Mouse (Mus musculus) lung, postnatal 4 days (tissue): ENCODE measurements around the gene Cct3.
"Not testable (repeated sequence)": the region's sequence is repeated elsewhere in the genome, so short reads cannot be mapped to it uniquely, and the experiment has no call there.

Source experiments
- DNase-seq, 2 experiments: peaks; one replicate each; pipeline ENCODE4 v3.0.0; 2021

Gene Cct3

DNA sequence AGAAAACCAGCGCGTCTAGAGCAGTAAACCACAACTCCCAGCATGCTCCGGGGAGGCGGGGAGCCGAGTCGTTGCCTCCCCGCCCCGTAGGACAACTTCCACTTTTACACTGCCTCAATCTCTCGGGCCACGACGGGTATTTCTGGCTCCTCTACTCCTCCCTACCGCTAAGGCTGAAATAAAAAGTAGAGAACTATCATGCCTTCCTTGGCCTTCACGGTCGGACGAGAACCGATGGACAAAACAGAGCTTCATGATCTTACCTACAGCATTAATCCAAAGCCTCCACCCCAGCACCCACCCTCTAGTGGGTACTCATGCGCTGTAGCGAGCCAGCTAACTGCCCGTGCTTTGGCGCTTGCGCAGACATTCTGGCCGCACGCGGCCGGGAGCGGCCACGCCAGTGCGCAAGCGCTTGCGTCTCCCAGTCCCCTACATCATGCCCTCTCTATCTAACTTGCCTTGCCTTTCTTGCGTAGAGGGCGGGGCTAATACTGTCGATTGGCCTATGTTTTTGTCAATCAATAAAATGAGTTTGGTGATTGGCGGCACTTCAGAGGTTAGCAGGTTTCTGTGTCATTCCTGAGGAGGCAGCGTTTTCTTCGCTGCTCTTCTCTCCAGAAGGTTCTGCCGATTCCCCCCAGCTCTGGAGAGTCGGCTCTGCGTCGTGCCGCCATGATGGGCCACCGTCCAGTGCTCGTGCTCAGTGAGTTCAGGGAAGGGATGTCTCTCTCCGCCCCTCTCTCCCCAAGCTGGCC is at the start of gene Cct3, which contains the start of gene Tsacc:
Gene Cct3 (plus strand): TSS at position 556 of the 758 bp plus-strand sequence.
Gene Tsacc (minus strand): TSS at position 439 of the 758 bp plus-strand sequence.
- peak; percentile 97 to 98 for DNase-seq

DNA sequence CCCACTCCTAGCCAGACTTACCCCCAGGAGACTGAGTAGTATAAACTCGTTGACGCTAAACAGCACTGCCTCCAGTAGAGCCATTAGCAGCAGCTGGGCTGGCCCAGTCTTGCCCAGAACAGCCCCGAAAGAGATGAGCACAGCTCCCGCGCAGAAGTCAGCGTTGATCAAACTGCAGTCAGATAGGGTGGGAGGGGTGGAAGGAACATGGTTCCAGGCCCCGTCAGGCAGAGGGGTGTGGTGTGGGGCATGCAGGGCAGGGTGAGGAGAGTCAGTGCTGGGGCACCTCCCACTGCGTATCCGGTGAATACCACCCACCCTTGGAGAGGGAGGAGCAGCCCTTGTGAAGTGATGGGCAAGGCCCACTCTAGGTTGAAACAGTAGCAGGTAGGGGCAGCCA is 49.2 kb upstream of the Cct3 start:
- no peak for DNase-seq

DNA sequence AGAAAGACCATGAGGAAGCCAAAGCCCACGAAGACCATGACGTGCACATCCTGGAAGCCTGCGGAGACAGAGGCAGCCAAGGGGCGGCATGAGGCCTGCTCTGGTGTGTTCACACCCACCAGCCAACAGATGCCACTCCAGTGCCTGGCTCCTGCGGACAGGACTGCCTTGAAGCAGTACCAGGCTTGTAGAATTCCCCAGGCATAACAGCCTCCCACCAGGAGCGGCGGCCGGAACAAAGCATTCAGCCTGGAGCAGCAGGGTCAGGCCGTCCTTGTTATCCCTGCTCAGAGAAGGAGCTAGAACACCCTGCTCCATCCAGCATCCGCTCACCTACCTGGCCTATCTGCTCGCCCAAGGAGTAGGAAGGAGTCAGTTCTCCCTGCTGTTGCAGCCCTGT is 48.5 kb upstream of the Cct3 start:
- no peak for DNase-seq

DNA sequence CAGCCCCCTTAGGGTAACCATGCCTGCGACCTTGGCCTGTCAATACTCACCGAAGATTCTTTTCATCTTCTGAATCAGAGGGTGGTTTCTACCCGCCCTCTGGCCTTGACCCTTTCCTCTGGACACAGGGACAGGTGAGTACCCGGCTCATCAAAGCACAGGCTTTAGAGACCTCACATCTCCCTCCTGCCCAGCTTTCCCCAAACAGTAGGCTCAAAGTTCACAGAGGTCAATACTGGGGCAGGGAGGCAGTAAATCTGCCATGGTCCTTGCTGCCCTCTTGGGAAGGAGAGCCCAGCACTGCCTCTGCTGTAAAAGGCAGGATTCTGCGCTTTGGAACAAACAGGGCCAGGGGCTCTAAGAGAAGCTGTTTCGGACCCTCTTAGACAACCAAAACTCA is 44.2 kb upstream of the Cct3 start:
- no peak for DNase-seq

DNA sequence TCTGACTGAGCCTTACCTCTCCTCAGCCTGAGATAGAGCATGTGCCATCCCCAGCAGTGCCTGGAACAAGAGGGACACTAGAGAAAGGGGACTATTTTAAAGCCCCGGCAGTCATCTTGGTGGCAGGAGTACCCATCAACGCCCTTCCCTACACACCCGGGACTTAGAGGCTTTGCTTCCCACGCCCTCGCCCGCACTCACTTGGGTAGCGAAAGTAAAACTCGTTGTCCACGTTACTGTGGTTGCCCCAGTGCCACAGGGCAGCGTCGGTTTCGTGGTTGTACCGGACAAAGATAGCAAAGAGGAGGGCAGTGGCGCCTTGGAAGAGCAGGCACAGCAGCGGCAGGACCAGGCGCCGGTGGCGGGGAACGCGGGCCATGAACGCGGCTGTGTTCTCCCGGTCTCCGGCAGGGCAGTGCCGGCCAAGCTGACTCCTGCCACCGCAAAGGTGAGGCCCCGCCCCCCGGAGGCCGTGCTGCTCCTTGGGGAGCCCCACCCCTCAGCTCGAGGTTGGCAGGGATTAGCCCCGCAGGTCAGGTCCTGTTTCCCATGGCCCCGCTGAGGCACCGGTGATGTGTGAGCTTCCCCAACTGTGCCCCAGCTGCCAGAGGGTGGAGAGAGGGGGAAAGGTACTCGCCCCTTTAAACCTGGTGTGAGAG is 42.5 kb upstream of the Cct3 start, which contains the start of gene Rhbg:
Gene Rhbg (minus strand): TSS at position 442 of the 659 bp plus-strand sequence.
- DNase-seq: peak; percentile 74 to 77

DNA sequence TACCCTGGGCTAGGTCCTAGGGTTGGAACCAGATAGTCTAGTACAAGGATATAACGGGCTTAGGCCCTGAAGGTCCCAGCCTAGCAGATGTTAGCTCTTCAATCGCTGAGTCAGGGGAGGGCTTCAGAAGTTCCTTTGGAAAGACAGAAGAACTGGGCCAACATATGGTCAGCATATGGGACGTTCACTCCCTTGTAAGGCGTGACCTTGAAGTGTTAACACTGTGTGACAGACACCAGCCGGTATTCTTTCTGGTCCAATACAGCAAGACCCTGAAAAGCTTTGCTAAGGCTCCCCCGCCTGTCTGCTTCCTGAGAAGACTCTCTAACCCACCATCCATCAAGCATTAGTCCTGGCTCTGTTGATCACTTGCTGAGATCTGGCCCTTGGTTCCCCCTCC is 41.0 kb upstream of the Cct3 start:
- no peak for DNase-seq

DNA sequence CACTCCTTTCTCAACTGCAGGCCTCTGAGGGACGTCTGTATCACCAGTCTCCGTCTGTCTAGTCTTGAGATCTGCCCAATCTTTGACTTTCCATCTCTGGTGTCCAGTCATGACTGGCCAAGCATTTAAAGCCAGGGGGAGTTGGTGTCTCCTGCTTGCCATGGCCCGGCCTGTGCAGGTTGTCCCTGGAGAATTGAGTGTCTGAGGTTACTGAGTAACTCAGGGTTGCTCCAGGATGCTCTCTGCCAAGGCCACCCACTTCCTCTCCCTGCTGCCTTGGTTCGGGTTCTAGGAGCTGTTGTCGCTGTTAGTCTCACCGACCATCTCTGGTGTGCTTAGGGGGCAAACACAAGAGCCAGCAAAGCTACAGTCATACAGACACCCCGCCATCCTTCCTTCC is 40.5 kb upstream of the Cct3 start:
- DNase-seq: no peak

DNA sequence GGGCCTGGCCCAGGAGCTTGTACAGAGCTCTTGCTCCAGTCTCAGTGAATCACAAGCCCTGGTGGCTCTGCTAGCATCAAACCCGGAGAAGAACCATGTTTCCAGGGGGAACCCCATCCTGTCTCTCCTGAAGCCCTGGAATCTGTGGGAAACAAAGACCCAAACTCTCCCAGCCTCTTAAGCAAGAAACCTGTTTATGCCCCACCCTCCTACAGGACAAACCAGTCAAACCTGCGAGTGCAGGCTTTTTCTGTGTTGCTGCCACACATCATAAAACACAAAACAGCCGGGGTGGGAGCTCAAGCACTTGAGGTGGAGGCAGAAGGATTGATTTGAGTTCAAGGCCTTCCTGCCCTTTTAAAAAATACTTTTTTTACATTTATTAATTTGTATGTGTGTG is 34.6 kb upstream of the Cct3 start:
- DNase-seq: no peak

DNA sequence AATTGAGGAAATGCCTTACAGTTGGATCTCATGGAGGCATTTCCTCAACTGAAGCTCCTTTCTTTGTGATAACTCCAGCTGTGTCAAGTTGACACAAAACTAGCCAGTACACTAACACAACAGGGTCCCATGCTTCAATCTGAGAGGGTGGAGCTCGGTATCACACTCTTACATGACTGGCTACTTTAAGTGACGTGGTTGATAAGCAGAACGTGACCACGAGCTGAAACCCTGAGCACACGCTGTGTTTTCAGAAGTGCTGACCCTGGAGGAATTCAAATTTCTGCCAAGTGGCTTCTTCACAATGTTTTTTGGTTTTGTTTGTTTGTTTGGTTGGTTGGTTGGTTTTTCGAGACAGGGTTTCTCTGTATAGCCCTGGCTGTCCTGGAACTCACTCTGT is 28.9 kb upstream of the Cct3 start:
- DNase-seq: not testable (repeated sequence)

DNA sequence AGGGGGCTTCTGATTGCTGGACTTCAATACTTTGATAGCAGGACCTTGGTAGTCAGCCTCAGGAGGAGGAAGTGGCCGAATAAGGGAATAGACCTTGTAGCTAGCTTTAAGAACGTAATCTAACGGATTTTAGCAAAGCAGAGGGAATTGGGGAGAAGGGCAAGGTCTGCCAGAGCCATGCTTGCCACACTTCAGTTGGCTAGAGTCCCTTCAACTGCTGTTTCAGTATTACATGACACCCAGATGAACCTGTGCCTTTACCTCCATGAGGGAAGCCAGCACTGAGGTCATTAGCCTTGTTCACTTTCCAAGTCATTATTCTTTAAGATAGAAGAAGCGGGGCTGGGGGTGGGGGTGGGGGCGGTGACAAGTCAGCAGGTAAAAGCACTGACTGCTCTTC is 27.9 kb upstream of the Cct3 start:
- no peak for DNase-seq

DNA sequence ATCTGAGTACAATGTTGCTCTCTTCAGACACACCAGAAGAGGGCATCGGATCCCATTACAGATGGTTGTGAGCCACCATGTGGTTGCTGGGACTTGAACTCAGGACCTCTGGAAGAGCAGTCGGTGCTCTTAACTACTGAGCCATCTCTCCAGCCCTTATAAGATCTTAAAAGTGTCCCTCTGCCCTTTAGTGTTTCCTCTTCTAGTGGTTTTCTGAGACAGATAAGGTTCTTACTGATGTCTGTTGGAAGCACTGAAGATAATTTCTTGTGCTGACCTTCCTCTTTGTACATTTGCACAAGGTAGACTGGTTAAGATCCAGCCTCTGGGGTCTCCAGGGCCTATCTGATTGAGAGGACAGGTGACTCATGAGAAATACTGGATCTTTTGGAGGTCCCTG is 25.6 kb upstream of the Cct3 start:
- DNase-seq: not testable (repeated sequence)

DNA sequence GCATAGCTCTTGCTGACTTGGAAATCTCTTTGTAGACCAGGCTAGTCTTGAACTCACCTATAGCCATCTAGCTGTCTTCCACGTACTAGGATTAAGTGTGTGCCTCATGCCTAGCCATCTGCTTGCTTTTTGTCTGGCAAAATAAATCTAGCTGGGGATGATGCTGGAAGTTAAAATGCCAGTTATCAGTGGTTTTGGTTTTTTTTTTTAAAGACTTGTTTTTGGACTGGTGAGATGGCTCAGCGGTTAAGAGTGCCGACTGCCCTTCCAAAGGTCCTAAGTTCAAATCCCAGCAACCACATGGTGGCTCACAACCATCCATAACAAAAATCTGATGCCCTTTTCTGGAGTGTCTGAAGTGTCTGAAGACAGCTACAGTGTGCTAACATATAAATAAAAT is 25.1 kb upstream of the Cct3 start:
- no peak for DNase-seq

DNA sequence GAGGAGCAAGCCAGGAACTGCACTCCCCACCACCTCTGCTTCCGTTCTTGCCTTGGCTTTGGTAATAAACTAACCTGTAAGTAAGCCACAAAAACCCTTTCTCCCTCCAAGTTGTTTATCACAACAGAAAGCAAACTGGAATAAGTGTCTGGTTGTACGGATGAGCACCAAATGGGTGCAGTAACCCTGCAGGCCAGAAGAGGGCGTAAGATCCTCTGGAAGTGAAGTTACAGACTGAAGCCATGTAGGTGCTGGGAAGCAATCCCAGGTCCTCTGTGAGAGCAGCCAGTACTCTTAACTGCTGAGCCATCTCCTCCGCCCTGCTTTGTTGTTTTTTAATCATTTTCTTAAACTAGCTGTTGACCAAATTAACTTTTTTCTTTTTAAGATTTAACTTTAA is 22.9 kb upstream of the Cct3 start:
- no peak for DNase-seq

DNA sequence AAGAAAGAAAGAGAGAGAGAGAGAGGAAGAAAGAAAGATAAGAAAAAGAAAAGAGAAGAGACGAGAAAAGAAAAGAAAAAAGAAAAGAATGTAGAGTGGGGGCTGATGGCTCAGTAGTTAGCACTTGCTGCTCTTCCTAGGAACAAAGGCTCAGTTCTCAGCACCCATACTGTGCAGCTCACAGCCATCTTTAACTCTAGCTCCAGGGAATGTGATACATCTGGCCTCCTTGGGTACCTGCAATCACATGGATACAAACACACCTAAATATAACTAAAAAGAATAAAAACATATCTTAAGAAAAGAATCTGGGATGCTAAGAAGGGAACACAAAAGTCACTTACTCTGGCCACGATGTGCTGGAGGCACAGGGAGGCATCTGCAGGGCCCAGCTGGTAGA is 20.8 kb upstream of the Cct3 start:
- DNase-seq: no peak

DNA sequence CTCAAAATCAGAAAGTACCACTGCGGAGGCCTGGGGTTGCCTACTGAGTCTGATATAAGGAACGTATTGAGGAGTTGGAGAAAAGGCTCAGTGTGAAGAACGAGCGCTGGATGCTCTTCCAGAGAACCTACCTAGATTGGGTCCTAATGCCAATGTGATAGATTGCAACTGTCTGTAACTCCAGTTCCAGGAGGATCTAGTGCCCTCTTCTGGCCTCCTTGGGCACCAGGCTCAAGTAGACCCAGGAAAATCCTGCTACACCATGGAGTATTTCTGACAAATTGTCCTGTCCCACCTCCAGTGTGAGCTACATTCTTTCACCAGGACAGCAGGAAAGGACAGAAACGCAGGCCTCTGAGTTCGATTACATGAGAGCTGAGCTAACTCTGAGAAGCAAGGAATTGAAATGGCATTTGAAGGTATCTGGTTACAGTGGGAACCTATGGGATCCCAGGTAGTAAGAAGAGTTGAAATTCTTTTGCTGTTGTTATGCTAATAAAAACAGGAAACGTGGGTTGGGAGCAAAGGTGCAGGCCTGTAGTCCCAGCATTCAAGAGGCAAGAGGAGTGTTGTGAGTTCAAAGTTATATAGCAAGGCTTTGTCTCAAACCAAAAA is 20.3 kb upstream of the Cct3 start:
- peak; percentile 29 to 48 for DNase-seq

DNA sequence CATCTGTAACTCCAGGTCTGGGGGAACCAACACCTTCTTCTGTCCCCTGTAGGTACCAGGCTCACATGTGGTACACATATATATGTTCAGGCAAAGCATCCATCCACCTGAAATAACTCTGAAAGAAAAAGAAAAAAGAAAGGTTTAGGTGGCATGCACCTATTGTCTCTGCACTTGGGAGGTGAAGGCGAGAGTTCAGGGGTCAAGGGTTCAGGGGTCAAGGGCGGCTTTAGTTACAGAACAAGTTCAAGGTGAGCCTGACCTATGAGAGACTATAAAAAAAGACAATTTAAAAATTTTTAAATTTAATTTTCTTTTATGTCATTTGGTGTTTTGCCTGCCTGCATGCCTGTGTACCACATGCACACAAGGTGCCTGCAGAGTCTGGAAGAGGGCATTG is 16.9 kb upstream of the Cct3 start:
- DNase-seq: no peak

DNA sequence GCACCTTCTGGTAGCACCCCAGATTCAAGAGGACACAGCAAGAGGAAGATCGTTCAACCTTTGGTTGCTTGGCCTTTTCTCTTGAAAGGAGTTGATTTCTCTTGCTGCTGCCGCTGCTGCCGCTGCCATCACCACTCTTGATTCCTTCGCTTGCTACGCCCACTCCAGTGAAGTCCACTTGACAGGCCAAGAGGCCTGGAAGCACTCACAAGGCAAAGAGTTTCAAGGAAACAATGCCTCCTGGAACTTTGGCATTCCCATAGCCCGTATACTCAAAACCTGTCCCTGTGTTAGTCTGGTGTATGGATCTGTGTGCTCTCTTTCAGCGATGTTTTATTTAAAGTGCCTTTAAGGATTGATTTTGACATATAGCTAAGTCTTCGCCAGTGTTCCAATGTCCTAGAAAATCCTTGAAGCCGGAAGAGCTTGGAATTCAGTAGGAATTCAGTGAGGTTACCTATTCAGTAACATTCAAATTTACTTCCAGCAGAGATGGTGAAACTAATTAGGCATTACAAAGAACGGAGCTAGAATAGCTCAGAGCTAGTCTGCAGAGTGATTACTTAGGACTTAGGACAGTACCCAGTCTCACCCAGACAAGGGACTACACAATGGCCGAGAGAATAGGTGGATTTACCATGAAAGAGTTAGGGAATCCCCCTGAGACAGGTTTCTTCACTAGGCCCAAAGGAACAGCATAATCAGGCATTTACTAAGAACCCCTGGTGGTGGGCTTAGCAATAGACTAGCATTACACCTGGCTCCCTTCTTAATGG is 15.6 kb upstream of the Cct3 start:
- DNase-seq: peak; percentile 64 to 81

DNA sequence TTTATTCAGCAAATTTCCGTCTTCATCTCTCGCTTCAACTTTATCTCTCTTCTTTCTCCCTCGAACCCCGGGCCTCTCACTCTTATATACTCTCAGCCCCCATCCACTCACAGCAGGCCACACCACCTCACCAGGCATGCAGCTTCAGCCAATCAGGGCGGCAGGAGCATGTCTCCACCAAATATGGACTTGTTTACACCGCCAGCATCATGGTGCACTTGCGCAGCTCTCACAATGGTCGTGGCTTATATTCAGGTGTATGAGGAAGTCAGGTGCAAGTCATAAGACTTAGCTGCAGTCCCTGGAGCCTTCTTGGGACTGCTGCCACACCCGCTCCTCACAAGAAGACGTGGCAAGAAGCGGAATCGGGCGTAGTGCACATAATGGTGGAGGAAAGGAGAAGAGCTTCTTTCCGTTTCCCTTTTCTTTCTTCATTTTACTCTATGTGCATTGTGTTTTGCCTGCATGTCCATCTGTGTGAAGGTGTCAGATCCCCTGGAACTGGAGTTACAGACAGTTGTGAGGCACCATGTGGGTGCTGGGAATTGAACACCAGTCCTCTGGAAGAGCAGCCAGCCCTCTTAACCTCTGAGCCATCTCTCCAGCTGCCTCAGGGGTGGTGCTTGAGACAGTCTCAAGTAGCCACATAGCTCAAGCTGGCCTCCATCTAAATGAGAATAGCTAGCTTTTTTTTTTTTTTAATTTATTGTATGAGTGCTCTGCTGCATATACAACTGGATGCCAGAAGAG is 11.9 kb upstream of the Cct3 start:
- DNase-seq: not testable (repeated sequence)

DNA sequence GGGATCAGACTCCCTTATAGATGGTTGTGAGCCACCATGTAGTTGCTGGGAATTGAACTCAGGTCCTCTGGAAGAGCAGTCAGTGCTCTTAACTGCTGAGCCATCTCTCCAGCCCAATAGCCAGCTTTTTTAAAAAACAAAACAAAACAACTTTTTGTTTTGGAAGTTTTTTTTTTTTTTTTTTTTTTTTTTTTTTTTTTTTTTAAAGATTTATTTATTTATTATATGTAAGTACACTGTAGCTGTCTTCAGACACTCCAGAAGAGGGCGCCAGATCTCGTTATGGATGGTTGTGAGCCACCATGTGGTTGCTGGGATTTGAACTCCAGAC is 11.4 kb upstream of the Cct3 start:
- not testable (repeated sequence) for DNase-seq

DNA sequence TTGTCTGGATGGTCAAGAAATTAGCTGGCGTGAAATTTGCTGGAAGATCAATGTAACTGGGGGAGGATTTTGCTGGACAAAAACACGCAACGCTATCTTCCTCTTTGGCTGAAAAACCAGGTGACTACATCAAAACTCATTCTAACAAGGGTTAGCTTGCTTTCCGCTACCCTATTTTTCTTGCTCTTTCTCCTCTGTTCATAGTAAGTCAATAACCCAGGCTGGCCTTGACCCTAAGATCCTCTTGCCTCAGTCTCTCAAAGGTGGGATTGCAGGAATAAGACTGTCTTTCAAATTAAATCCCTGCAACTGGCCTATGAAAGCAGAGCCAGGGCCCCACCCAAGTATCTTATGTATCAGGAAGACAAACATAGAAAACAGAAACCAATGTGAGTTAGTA is 9.8 kb upstream of the Cct3 start, which contains the start of gene Gm38392:
Gene Gm38392 (minus strand): TSS at position 101 of the 400 bp plus-strand sequence.
- no peak for DNase-seq

DNA sequence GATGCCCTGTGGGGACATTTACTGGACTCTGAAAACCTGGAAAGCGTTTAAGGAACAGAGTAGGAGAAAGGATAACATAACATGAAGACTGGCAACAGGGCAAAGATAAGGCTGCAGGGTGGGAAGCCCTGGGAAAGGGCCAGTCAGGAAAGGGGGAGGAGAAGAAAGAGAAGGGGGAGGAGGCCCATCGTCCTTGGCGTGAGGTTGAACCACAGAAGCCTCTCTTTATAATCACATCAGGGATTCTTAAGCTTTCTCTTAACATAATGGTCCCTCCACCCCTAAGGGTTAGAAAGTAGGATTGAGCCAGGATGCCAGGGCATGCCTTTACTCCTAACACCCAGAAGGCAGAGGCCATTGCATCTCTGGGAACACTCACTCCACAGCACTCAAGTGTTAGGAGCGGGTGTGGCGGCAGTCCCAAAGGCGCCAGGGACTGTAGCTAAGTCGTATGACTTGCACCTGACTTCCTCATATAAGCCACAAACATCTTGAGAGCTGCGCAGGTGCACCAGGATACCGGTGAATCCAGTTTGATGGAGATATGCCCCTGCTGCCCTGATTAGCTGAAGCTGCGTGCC is 8.7 kb upstream of the Cct3 start:
- DNase-seq: peak; percentile 20 to 73

DNA sequence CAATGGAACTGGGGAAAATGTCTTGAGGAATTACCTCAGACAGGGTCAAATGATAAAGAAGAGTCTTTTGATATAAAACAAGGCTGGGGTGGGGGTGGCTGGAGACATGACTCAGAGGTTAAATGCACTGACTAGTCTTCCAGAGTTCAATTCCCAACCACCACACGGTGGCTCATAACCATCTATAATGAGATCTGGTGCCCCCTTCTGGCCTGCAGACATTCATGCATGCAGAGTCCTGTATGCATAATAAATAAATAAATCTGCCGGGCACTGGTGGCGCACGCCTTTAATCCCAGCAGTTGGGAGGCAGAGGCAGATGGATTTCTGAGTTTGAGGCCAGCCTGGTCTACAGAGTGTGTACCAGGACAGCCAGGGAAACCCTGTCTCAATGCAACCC is 4.9 kb upstream of the Cct3 start:
- DNase-seq: peak in 1 of 2 experiments; percentile 43
